Comparison of ENCODE assay signal across 9 mouse cellular contexts in the genomic region with DNA sequence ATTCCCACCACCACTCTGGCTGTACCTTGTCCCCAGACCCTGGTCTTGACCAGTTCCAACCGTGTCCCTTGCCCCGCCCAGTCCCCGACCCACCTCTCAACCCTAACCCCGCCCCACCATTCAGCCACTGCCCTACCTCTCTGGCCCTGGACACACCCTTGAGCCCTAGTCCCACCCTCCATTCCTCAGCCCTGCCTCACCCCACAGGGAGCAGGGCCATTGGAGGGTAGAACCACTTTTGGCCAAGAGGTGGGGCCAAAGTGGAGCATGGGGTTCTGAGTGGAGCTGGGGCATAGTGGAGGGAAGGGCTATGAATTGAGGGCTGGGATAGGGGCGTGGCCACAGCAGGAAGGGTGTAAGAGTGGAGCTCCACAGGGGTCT. TPM values are rescaled to one million over a fixed set of nuclear protein-coding genes. Genes with fewer than 3 reads are reported as not detected.
DNase-seq lines count a peak whose midpoint lies in the region; ATAC-seq lines count a peak whose summit lies in the region.
"Had no signal": no experiment of that assay in that cellular context is flagged by ENCODE, and none has a peak within 500 bp of the region (broad histone marks: within the 10 kb centered on the region; RNA-seq: fewer than 3 reads in every experiment).

No protein-coding gene starts in this region.

- H3K4me1 ChIP-seq in forebrain, embryonic 10.5 days, result peaks cover 43% of the 10 kb centered on the region
- peaks cover 9% of the 10 kb centered on the region for H3K4me1 ChIP-seq in forebrain, embryonic 16.5 days (replicated peaks; ENCODE audit: control insufficient read depth, insufficient read depth, low read length)
- H3K4me1 ChIP-seq in neural tube, embryonic 11.5 days (ENCODE audit: control insufficient read depth, insufficient read depth, low read length), result 0 out of 2 replicates have a peak, but pooled peaks cover 10% of the 10 kb centered on the region
- peaks cover 2% of the 10 kb centered on the region for H3K4me1 ChIP-seq in hindbrain, embryonic 11.5 days (replicated peaks; ENCODE audit: control insufficient read depth, insufficient read depth, low read length)

- WGBS in forebrain, embryonic 10.5 days, result 2% methylated on average over 5 of the region's 5 CpGs
- 6% methylated on average over 5 of the region's 5 CpGs for WGBS in forebrain, embryonic 16.5 days
- 1% methylated on average over 5 of the region's 5 CpGs for WGBS in neural tube, embryonic 11.5 days
- WGBS in hindbrain, embryonic 11.5 days, result 4% methylated on average over 5 of the region's 5 CpGs

- peaks cover 94% of the 10 kb centered on the region for H3K27me3 ChIP-seq in forebrain, embryonic 10.5 days (ENCODE audit: poor library complexity, severe bottlenecking)
- H3K27me3 ChIP-seq in forebrain, embryonic 16.5 days (replicated peaks; ENCODE audit: control insufficient read depth, insufficient read depth, low read length), result peaks cover 30% of the 10 kb centered on the region
- peaks cover 57% of the 10 kb centered on the region for H3K27me3 ChIP-seq in neural tube, embryonic 11.5 days (ENCODE audit: control insufficient read depth, insufficient read depth, low read length)
- peaks cover 58% of the 10 kb centered on the region for H3K27me3 ChIP-seq in hindbrain, embryonic 11.5 days (ENCODE audit: control insufficient read depth, insufficient read depth, low read length)

- no peaks in the 10 kb centered on the region for H3K9me3 ChIP-seq in forebrain, embryonic 10.5 days
- no peaks in the 10 kb centered on the region for H3K9me3 ChIP-seq in forebrain, embryonic 16.5 days (ENCODE audit: control insufficient read depth, low read length)
- no peaks in the 10 kb centered on the region for H3K9me3 ChIP-seq in neural tube, embryonic 11.5 days (ENCODE audit: control insufficient read depth, low read length)
- no peaks in the 10 kb centered on the region for H3K9me3 ChIP-seq in hindbrain, embryonic 11.5 days (ENCODE audit: control insufficient read depth, low read length)

- peak overlapping the region; percentile 58; the same call in 1 of the 2 replicates for H3K4me3 ChIP-seq in forebrain, embryonic 10.5 days
- no peak overlapping the region for H3K4me3 ChIP-seq in forebrain, embryonic 16.5 days (replicated peaks; ENCODE audit: low read length)
- no peak overlapping the region for H3K4me3 ChIP-seq in neural tube, embryonic 11.5 days (ENCODE audit: low read depth, low read length)
- H3K4me3 ChIP-seq in hindbrain, embryonic 11.5 days (ENCODE audit: low read depth, low read length), result no peak overlapping the region

- ATAC-seq in forebrain, embryonic 16.5 days, result no peak
- peak; percentile 13; the same call in 1 of the 2 replicates for ATAC-seq in neural tube, embryonic 11.5 days (ENCODE audit: insufficient read depth, low FRiP score, low TSS enrichment)
- peak; percentile 18; the same call in 1 of the 2 replicates for ATAC-seq in hindbrain, embryonic 11.5 days (ENCODE audit: low FRiP score)
- peak; percentile 36 for ATAC-seq in megakaryocyte-erythroid progenitor cell, adult 5-6 weeks (replicated peaks; ENCODE audit: low FRiP score, low TSS enrichment, poor library complexity, severe bottlenecking)
- ATAC-seq in activated CD4-positive, CD25-positive, alpha-beta regulatory T cell, adult 4 months, result no peak

- no peak for DNase-seq in forebrain, embryonic 10.5 days (ENCODE audit: extremely low spot score, low spot score)
- no peak for DNase-seq in neural tube, embryonic 11.5 days (ENCODE audit: low spot score)
- no peak for DNase-seq in neural tube, embryonic 10.5 days (ENCODE audit: extremely low spot score, low spot score)
- DNase-seq in hindbrain, embryonic 11.5 days (ENCODE audit: low spot score), result no peak
- no peak for DNase-seq in adrenal gland, postnatal 36 days

- H3K4me2 ChIP-seq in forebrain, embryonic 16.5 days (ENCODE audit: low read length), result no peak overlapping the region
- no peak overlapping the region for H3K4me2 ChIP-seq in neural tube, embryonic 11.5 days (ENCODE audit: low read depth)
- no peak overlapping the region for H3K4me2 ChIP-seq in hindbrain, embryonic 11.5 days (replicated peaks; ENCODE audit: low read depth, low read length)

- no peaks in the 10 kb centered on the region for H3K36me3 ChIP-seq in forebrain, embryonic 10.5 days (replicated peaks)
- peaks cover 6% of the 10 kb centered on the region; the same call in 1 of the 2 replicates for H3K36me3 ChIP-seq in forebrain, embryonic 16.5 days (ENCODE audit: control insufficient read depth, insufficient read depth)
- no peaks in the 10 kb centered on the region for H3K36me3 ChIP-seq in neural tube, embryonic 11.5 days (ENCODE audit: control insufficient read depth, insufficient read depth, low read length)
- H3K36me3 ChIP-seq in hindbrain, embryonic 11.5 days (ENCODE audit: control insufficient read depth, insufficient read depth, low read length), result no peaks in the 10 kb centered on the region

- H3K27ac ChIP-seq in forebrain, embryonic 10.5 days, result no peak overlapping the region
- no peak overlapping the region for H3K27ac ChIP-seq in forebrain, embryonic 16.5 days (ENCODE audit: low read length)
- no peak overlapping the region for H3K27ac ChIP-seq in neural tube, embryonic 11.5 days (ENCODE audit: low read depth, low read length)
- no peak overlapping the region for H3K27ac ChIP-seq in hindbrain, embryonic 11.5 days (ENCODE audit: low read depth, low read length)

- H3K9ac ChIP-seq in forebrain, embryonic 16.5 days (replicated peaks; ENCODE audit: low read depth, low read length), result no peak overlapping the region
- no peak overlapping the region for H3K9ac ChIP-seq in neural tube, embryonic 11.5 days (ENCODE audit: low read length)
- no peak overlapping the region for H3K9ac ChIP-seq in hindbrain, embryonic 11.5 days (ENCODE audit: low read depth, low read length)

RNA-seq across cellular contexts. Expression of a gene that starts 9.8 kb away (rescaled TPM):
- polyA plus RNA-seq in forebrain, embryonic 10.5 days (2016; fragmentation: Nextera tagmentation; extraction: Ambion mirVana), result 7.3 and 8.6 TPM in 2 replicates
- polyA plus RNA-seq in forebrain, embryonic 16.5 days (2015; fragmentation: Nextera tagmentation; extraction: Ambion mirVana), result 25.4 and 27.0 TPM in 2 replicates
- polyA plus RNA-seq in neural tube, embryonic 11.5 days (2014; fragmentation: Nextera tagmentation; extraction: Ambion mirVana), result 16.8 TPM in 2 replicates
- polyA plus RNA-seq in hindbrain, embryonic 11.5 days (2014; fragmentation: Nextera tagmentation; extraction: Ambion mirVana), result 10.9 and 11.9 TPM in 2 replicates
- total RNA-seq in megakaryocyte-erythroid progenitor cell, adult 5-6 weeks (2014; fragmentation: Nextera tagmentation), result 10.6 and 15.9 TPM in 2 replicates
- 3.0 and 3.4 TPM in 2 replicates for total RNA-seq in megakaryocyte-erythroid progenitor cell, adult 5-6 weeks (2017)
- total RNA-seq in adrenal gland, postnatal 36 days (2021), result 100 to 1,000 TPM in 1 of 2 experiments, 10 to 100 TPM in 1; 93.2 to 114 TPM
- 10 to 100 TPM; 15.2 to 16.0 TPM for polyA plus RNA-seq in activated CD4-positive, CD25-positive, alpha-beta regulatory T cell, adult 4 months (2017; shearing (Covaris generic))

RNA-seq across cellular contexts. Expression of a gene that starts 17.3 kb away (rescaled TPM):
- polyA plus RNA-seq in forebrain, embryonic 10.5 days (2016; fragmentation: Nextera tagmentation; extraction: Ambion mirVana), result 3.1 and 5.6 TPM in 2 replicates
- 75.3 and 93.0 TPM in 2 replicates for polyA plus RNA-seq in forebrain, embryonic 16.5 days (2015; fragmentation: Nextera tagmentation; extraction: Ambion mirVana)
- polyA plus RNA-seq in neural tube, embryonic 11.5 days (2014; fragmentation: Nextera tagmentation; extraction: Ambion mirVana), result 10.6 and 11.1 TPM in 2 replicates
- 12.7 and 13.7 TPM in 2 replicates for polyA plus RNA-seq in hindbrain, embryonic 11.5 days (2014; fragmentation: Nextera tagmentation; extraction: Ambion mirVana)
- total RNA-seq in megakaryocyte-erythroid progenitor cell, adult 5-6 weeks (2014; fragmentation: Nextera tagmentation), result 0.32 TPM in 1 of 2 replicates, not detected in the other
- total RNA-seq in megakaryocyte-erythroid progenitor cell, adult 5-6 weeks (2017), result 0.38 TPM in 1 of 2 replicates, not detected in the other
- 1 to 10 TPM in 1 of 2 experiments, under 1 TPM in 1; 0.20 to 1.2 TPM for total RNA-seq in adrenal gland, postnatal 36 days (2021)
- 1 to 10 TPM in 1 of 2 experiments, under 1 TPM in 1; 0.44 to 1.5 TPM for polyA plus RNA-seq in activated CD4-positive, CD25-positive, alpha-beta regulatory T cell, adult 4 months (2017; shearing (Covaris generic))
- total RNA-seq: liver, adult 2 months had no signal
- polyA plus RNA-seq: liver, adult 2 months had no signal

RNA-seq across cellular contexts. Expression of a gene that starts 30.9 kb away (rescaled TPM):
- 88.2 and 90.4 TPM in 2 replicates for polyA plus RNA-seq in forebrain, embryonic 10.5 days (2016; fragmentation: Nextera tagmentation; extraction: Ambion mirVana)
- polyA plus RNA-seq in forebrain, embryonic 16.5 days (2015; fragmentation: Nextera tagmentation; extraction: Ambion mirVana), result 70.4 and 80.9 TPM in 2 replicates
- polyA plus RNA-seq in neural tube, embryonic 11.5 days (2014; fragmentation: Nextera tagmentation; extraction: Ambion mirVana), result 66.2 and 74.2 TPM in 2 replicates
- 43.5 and 46.9 TPM in 2 replicates for polyA plus RNA-seq in hindbrain, embryonic 11.5 days (2014; fragmentation: Nextera tagmentation; extraction: Ambion mirVana)
- 91.4 and 117 TPM in 2 replicates for total RNA-seq in megakaryocyte-erythroid progenitor cell, adult 5-6 weeks (2014; fragmentation: Nextera tagmentation)
- 42.4 and 71.2 TPM in 2 replicates for total RNA-seq in megakaryocyte-erythroid progenitor cell, adult 5-6 weeks (2017)
- 100 to 1,000 TPM; 123 to 125 TPM for total RNA-seq in adrenal gland, postnatal 36 days (2021)
- 10 to 100 TPM; 33.4 to 41.8 TPM for polyA plus RNA-seq in activated CD4-positive, CD25-positive, alpha-beta regulatory T cell, adult 4 months (2017; shearing (Covaris generic))

RNA-seq across cellular contexts. Expression of a gene that starts 34.7 kb away (rescaled TPM):
- polyA plus RNA-seq in forebrain, embryonic 10.5 days (2016; fragmentation: Nextera tagmentation; extraction: Ambion mirVana), result 0.32 and 0.33 TPM in 2 replicates
- polyA plus RNA-seq in forebrain, embryonic 16.5 days (2015; fragmentation: Nextera tagmentation; extraction: Ambion mirVana), result 0.40 and 0.53 TPM in 2 replicates
- 0.45 and 0.58 TPM in 2 replicates for polyA plus RNA-seq in neural tube, embryonic 11.5 days (2014; fragmentation: Nextera tagmentation; extraction: Ambion mirVana)
- polyA plus RNA-seq in hindbrain, embryonic 11.5 days (2014; fragmentation: Nextera tagmentation; extraction: Ambion mirVana), result 0.15 and 0.24 TPM in 2 replicates
- 19.0 and 22.2 TPM in 2 replicates for total RNA-seq in megakaryocyte-erythroid progenitor cell, adult 5-6 weeks (2014; fragmentation: Nextera tagmentation)
- total RNA-seq in megakaryocyte-erythroid progenitor cell, adult 5-6 weeks (2017), result 17.2 and 18.9 TPM in 2 replicates
- total RNA-seq in adrenal gland, postnatal 36 days (2021), result 1 to 10 TPM; 1.1 to 1.2 TPM
- polyA plus RNA-seq in activated CD4-positive, CD25-positive, alpha-beta regulatory T cell, adult 4 months (2017; shearing (Covaris generic)), result 10 to 100 TPM; 70.0 to 70.7 TPM

RNA-seq across cellular contexts. Expression of a gene that starts 58.8 kb away (rescaled TPM):
- 0.84 and 1.1 TPM in 2 replicates for polyA plus RNA-seq in forebrain, embryonic 10.5 days (2016; fragmentation: Nextera tagmentation; extraction: Ambion mirVana)
- 0.42 and 0.76 TPM in 2 replicates for polyA plus RNA-seq in forebrain, embryonic 16.5 days (2015; fragmentation: Nextera tagmentation; extraction: Ambion mirVana)
- polyA plus RNA-seq in neural tube, embryonic 11.5 days (2014; fragmentation: Nextera tagmentation; extraction: Ambion mirVana), result 0.41 TPM in 2 replicates
- polyA plus RNA-seq in hindbrain, embryonic 11.5 days (2014; fragmentation: Nextera tagmentation; extraction: Ambion mirVana), result 0.56 and 0.66 TPM in 2 replicates
- 41.4 and 48.1 TPM in 2 replicates for total RNA-seq in megakaryocyte-erythroid progenitor cell, adult 5-6 weeks (2014; fragmentation: Nextera tagmentation)
- total RNA-seq in megakaryocyte-erythroid progenitor cell, adult 5-6 weeks (2017), result 42.6 and 45.2 TPM in 2 replicates
- 1 to 10 TPM; 1.0 to 1.3 TPM for total RNA-seq in adrenal gland, postnatal 36 days (2021)
- polyA plus RNA-seq in activated CD4-positive, CD25-positive, alpha-beta regulatory T cell, adult 4 months (2017; shearing (Covaris generic)), result 10 to 100 TPM; 55.2 to 62.0 TPM

Comparison
In these comparisons a context has a peak if more than half of its experiments do, and no peak if none do; other contexts are left out.
1. ATAC-seq: peak in neural tube, embryonic 11.5 days (single experiment), hindbrain, embryonic 11.5 days (single experiment) and megakaryocyte-erythroid progenitor cell, adult 5-6 weeks (single experiment); none in forebrain, embryonic 16.5 days (single experiment) and activated CD4-positive, CD25-positive, alpha-beta regulatory T cell, adult 4 months (single experiment).